Mouse (Mus musculus): Measurements from ENCODE around the gene Lhfp.

DNA sequence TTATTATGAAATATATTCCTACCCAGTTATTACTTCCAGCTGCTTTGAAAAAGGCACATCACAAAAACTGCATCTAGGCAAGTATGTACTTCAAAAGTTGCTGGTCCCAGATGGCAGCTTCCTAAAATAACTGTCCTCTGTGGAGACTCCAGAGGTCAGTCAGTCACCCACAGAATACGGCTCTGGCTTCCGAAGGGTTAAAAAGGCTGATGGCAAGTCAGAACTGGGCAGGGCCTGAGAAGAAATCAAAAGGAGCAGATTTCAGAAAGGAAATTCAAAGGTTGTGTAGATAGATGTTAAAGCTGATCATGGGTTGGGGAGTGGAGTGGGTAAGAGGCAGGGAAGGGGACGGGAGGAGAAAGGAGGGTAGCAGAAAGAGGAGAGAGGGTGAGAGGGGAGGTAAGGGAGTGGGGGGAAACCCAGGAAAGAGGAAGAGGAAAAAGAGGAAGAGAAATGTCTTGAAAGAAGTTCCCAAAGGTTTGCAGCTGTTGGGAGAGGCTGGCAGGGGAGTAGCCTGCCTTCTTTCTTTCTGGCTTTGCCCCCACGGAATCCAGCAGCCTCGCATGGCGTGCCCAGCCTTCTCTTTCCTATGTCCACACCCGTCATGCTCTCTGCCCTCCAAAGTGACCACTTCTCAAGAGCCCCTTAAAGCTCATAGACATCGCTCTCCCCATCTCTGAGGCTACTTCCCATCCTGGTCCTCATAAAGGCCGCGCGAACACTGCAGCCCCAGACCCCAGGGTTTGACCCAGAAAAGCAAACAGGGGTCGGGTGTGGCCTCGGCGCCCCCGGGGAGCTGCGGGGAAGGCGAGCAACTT is 526 bp upstream of the Lhfp start:
- TF ChIP-seq CTCF (IDR thresholded peaks at IDR 0.05; ENCODE audit: low read depth), result no peak
- no peak for TF ChIP-seq EP300 (optimal IDR thresholded peaks at IDR 0.05)
